Mouse (Mus musculus) embryonic fibroblast, embryonic 13.5 days (primary cell): ENCODE results near the gene Lrrc4.

Experiments used
- CTCF ChIP-seq: IDR thresholded peaks from 2 replicates; pipeline ENCODE4 v1.5.1; 2011; ENCODE audit warnings: mild to moderate bottlenecking, control low read depth, low read length, moderate library complexity, borderline replicate concordance; ENCODE audit not compliant: insufficient read depth
- POLR2A ChIP-seq: IDR thresholded peaks from 2 replicates; pipeline ENCODE4 v1.6.1; 2011; ENCODE audit warnings: low read depth, mild to moderate bottlenecking, control low read depth, low read length, moderate library complexity

GRCm38 (mm10) chr6:28842375-28843276 is 11.1 kb upstream of the Lrrc4 start:
- TF ChIP-seq CTCF (no peak), POLR2A (no peak)
